Mouse (Mus musculus): ENCODE data around the gene Peli2. TPM values are rescaled to one million over a fixed set of nuclear protein-coding genes. Genes with fewer than 3 reads are reported as not detected.

Gene Peli2
- total RNA-seq, 1 experiment from 2014 or later, result 5.0 TPM

GRCm38 (mm10) chr14:48295410-48295809, 174.8 kb downstream of the Peli2 start:
- ATAC-seq (replicated peaks; ENCODE audit: insufficient number of reproducible peaks, low FRiP score, low TSS enrichment, poor library complexity, severe bottlenecking), result no peak

- no peak for ATAC-seq (replicated peaks; ENCODE audit: insufficient number of reproducible peaks, low FRiP score, low TSS enrichment, poor library complexity, severe bottlenecking)
Measured at GRCm38 (mm10) chr14:48295815-48296271, 175.2 kb downstream of the Peli2 start.

GRCm38 (mm10) chr14:48296820-48297219, 176.2 kb downstream of the Peli2 start:
- ATAC-seq (replicated peaks; ENCODE audit: insufficient number of reproducible peaks, low FRiP score, low TSS enrichment, poor library complexity, severe bottlenecking), result no peak

GRCm38 (mm10) chr14:48302471-48303186, 182.0 kb downstream of the Peli2 start:
- ATAC-seq (replicated peaks; ENCODE audit: insufficient number of reproducible peaks, low FRiP score, low TSS enrichment, poor library complexity, severe bottlenecking), result no peak

DNA sequence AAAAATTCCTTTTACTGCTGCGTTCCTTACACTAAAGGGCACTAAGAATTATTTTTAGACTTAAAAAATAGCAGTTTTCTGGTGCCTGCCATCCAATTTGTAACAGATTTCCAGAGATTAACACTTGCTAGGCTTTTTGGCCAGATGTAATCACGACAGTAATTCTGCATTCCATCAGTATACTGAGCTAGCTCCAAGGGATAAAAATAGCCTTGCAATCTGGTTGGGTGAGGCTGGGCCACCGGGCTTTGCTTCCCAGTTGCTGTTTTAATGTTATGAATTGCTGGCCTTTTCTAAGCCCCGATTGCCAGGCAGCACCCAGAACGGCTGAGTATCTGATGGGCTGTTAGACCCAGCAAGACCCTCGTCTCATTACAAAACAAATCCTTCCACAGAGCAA, 182.6 kb downstream of the Peli2 start:
- ATAC-seq (replicated peaks; ENCODE audit: insufficient number of reproducible peaks, low FRiP score, low TSS enrichment, poor library complexity, severe bottlenecking), result no peak

DNA sequence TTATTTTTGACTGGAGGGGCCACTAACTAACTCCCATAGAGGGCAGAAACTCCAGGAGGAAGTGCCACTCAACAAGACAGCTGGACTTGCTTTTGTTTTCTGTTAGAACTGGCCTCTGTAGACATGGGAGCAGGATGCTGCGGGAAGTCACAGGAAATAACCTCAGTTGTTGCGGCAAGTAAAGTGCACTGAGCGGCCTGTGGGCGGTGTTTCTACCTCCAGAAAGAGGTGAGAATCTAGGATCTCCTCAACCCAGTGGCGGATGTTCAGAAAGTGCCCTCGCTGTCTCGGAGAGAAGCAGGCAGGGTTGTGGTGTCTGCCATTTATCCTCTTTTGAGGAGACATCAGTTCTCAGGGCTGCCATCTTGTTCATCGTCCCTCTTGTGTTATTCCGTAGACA, 183.2 kb downstream of the Peli2 start:
- ATAC-seq (replicated peaks; ENCODE audit: insufficient number of reproducible peaks, low FRiP score, low TSS enrichment, poor library complexity, severe bottlenecking), result no peak

- ATAC-seq (replicated peaks; ENCODE audit: insufficient number of reproducible peaks, low FRiP score, low TSS enrichment, poor library complexity, severe bottlenecking), result no peak
Measured at GRCm38 (mm10) chr14:48313234-48313633, 192.6 kb downstream of the Peli2 start.

GRCm38 (mm10) chr14:48316396-48316795, 195.8 kb downstream of the Peli2 start:
- no peak for ATAC-seq (replicated peaks; ENCODE audit: insufficient number of reproducible peaks, low FRiP score, low TSS enrichment, poor library complexity, severe bottlenecking)

DNA sequence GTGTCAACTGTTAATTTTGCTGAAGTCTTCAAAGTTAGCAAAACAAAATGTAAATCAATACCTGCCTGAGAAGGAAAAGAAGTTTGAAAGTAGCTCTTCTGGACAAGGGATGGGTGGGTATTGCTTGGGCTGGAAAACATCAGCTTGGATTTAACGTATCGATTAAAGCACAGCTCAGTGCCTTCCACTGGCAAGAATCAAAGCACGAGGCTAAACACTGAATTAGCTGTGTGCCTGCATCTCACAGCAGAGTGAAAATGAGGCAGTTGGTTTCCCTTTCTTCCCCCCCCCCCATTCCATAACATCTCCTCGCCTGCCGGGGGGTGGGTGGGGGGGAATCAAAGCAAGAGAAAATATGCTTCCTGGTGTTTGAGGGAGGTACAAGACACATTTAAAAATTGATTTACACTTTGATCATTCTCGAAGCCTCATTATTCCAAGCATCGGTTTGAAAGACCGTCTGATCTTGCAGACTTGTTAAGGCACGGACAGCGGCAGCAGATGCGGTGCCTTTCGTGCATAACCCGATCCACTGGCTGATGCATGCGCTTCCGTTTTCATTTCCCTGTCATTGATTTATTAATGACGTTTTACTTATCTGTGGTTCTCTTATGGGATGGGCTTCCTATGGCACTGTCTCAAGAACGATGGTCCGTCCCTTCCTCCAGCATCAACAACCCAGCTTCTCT, 203.3 kb downstream of the Peli2 start:
- ATAC-seq (replicated peaks; ENCODE audit: insufficient number of reproducible peaks, low FRiP score, low TSS enrichment, poor library complexity, severe bottlenecking), result no peak

- no peak for ATAC-seq (replicated peaks; ENCODE audit: insufficient number of reproducible peaks, low FRiP score, low TSS enrichment, poor library complexity, severe bottlenecking)
Measured at GRCm38 (mm10) chr14:48324460-48324850, 203.8 kb downstream of the Peli2 start.

- ATAC-seq (replicated peaks; ENCODE audit: insufficient number of reproducible peaks, low FRiP score, low TSS enrichment, poor library complexity, severe bottlenecking), result no peak
Measured at GRCm38 (mm10) chr14:48327746-48328145, 207.1 kb downstream of the Peli2 start.

- ATAC-seq (replicated peaks; ENCODE audit: insufficient number of reproducible peaks, low FRiP score, low TSS enrichment, poor library complexity, severe bottlenecking), result no peak
Measured at GRCm38 (mm10) chr14:48329716-48330365, 209.2 kb downstream of the Peli2 start.
